Comparison of ENCODE assay signal across 36 mouse cellular contexts in the genomic region with DNA sequence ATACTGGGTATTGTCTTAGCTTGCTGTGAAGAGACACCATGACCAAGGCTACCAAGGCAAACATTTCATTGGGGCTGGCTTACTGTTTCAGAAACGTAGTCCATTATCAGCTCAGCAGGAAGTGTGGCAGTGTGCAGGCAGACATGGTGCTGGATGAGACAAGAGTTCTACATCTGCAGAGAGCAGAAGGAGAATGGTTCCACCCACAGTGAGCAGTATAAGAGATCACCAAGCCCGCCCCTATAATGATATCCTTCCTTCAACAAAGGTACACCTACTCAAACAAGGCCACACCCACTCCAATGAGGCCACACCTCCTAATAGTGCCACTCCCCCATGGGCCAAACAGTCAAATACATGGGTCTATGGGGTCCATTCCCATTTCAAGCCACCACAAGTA. TPM values are rescaled to one million over a fixed set of nuclear protein-coding genes. Genes with fewer than 3 reads are reported as not detected.
DNase-seq lines count a peak whose midpoint lies in the region; ATAC-seq and TF ChIP-seq lines count a peak whose summit lies in the region.
"Had no signal": no experiment of that assay in that cellular context is flagged by ENCODE, and none has a peak within 500 bp of the region (broad histone marks: within the 10 kb centered on the region; RNA-seq: fewer than 3 reads in every experiment).

No protein-coding gene starts in this region.

- no peak for TF ChIP-seq CTCF in liver, postnatal 0 days (IDR thresholded peaks at IDR 0.05; ENCODE audit: low read depth)

- H3K4me3 ChIP-seq in liver, postnatal 0 days (ENCODE audit: low read depth, low read length): no peak overlapping the region
- H3K4me3 ChIP-seq in liver, embryonic 13.5 days (replicated peaks): no peak overlapping the region
- H3K4me3 ChIP-seq: embryonic facial prominence, embryonic 13.5 days; erythroblast, embryonic 14.5 days; heart, embryonic 12.5 days; hindbrain, embryonic 13.5 days; midbrain, embryonic 10.5 days; midbrain, embryonic 15.5 days; neural tube, embryonic 15.5 days; stomach, embryonic 15.5 days had no signal

- H3K36me3 ChIP-seq in liver, postnatal 0 days (replicated peaks; ENCODE audit: insufficient read depth, low read length): peaks cover 5% of the 10 kb centered on the region; the same call in 1 of the 2 replicates
- H3K36me3 ChIP-seq in liver, embryonic 13.5 days: no peaks in the 10 kb centered on the region
- H3K36me3 ChIP-seq: embryonic facial prominence, embryonic 13.5 days; heart, embryonic 12.5 days; hindbrain, embryonic 13.5 days; midbrain, embryonic 10.5 days; midbrain, embryonic 15.5 days; neural tube, embryonic 15.5 days; stomach, embryonic 15.5 days had no signal

- no peak for TF ChIP-seq EP300 in liver, postnatal 0 days (IDR thresholded peaks at IDR 0.05; ENCODE audit: low read depth)

- H3K4me1 ChIP-seq in liver, postnatal 0 days (ENCODE audit: insufficient read depth): no peaks in the 10 kb centered on the region
- H3K4me1 ChIP-seq in liver, embryonic 13.5 days (replicated peaks): peaks cover 25% of the 10 kb centered on the region
- H3K4me1 ChIP-seq: embryonic facial prominence, embryonic 13.5 days; hindbrain, embryonic 13.5 days; midbrain, embryonic 10.5 days; midbrain, embryonic 15.5 days; neural tube, embryonic 15.5 days; stomach, embryonic 15.5 days had no signal

- no peak overlapping the region for H3K27ac ChIP-seq in liver, postnatal 0 days (ENCODE audit: low read depth)
- no peak overlapping the region; the same call in 1 of the 2 replicates for H3K27ac ChIP-seq in liver, embryonic 13.5 days
- H3K27ac ChIP-seq: embryonic facial prominence, embryonic 13.5 days; hindbrain, embryonic 13.5 days; midbrain, embryonic 10.5 days; midbrain, embryonic 15.5 days; neural tube, embryonic 15.5 days; stomach, embryonic 15.5 days had no signal

- no peak for ATAC-seq in liver, postnatal 0 days
- peak; percentile 72 for ATAC-seq in liver, embryonic 13.5 days (ENCODE audit: low read depth)
- peak; percentile 61 for ATAC-seq in megakaryocyte-erythroid progenitor cell, adult 5-6 weeks (replicated peaks; ENCODE audit: low FRiP score, low TSS enrichment, poor library complexity, severe bottlenecking)
- ATAC-seq: forebrain, embryonic 16.5 days; intestine, postnatal 0 days; midbrain, embryonic 15.5 days; Patski had no signal

- 45% methylated on average over 2 of the region's 2 CpGs for WGBS in liver, postnatal 0 days (ENCODE audit: insufficient replicate concordance)
- WGBS in liver, embryonic 13.5 days (ENCODE audit: insufficient replicate concordance): 24% methylated on average over 2 of the region's 2 CpGs

- no peak overlapping the region for H3K4me2 ChIP-seq in liver, postnatal 0 days (ENCODE audit: low read depth, low read length)
- no peak overlapping the region for H3K4me2 ChIP-seq in liver, embryonic 13.5 days
- H3K4me2 ChIP-seq: embryonic facial prominence, embryonic 13.5 days; heart, embryonic 12.5 days; hindbrain, embryonic 13.5 days; midbrain, embryonic 15.5 days; neural tube, embryonic 15.5 days; stomach, embryonic 15.5 days had no signal

- H3K27me3 ChIP-seq in liver, postnatal 0 days (ENCODE audit: insufficient read depth, low read length): no peaks in the 10 kb centered on the region
- no peaks in the 10 kb centered on the region for H3K27me3 ChIP-seq in liver, embryonic 13.5 days
- H3K27me3 ChIP-seq: embryonic facial prominence, embryonic 13.5 days; hindbrain, embryonic 13.5 days; midbrain, embryonic 15.5 days; neural tube, embryonic 15.5 days; Patski; stomach, embryonic 15.5 days had no signal

- DNase-seq in liver (peak; percentile 42), ZHBTc4 (ENCODE audit: low read depth, low spot score) (peak; percentile 20)
- DNase-seq in liver, postnatal 0 days: no peak
- peak; percentile 26 for DNase-seq in liver, embryonic 13.5 days
- DNase-seq in thymus, postnatal 36 days: no peak
- DNase-seq in layer of hippocampus, adult 9-11 months: no peak
- DNase-seq: adrenal gland, postnatal 25 days; cerebellum, adult 18-20 months; cerebellum, postnatal 10 days; gastrocnemius, postnatal 25 days; heart, adult 11 months; heart, postnatal 4 days; kidney, adult 9 months; kidney, postnatal 10 days; retina, postnatal 1 day; right cerebral cortex, postnatal 14 days; thymus, adult 18-20 months; thymus, postnatal 25 days had no signal

- H3K9me3 ChIP-seq in liver, postnatal 0 days (ENCODE audit: low read length): no peaks in the 10 kb centered on the region
- H3K9me3 ChIP-seq in liver, embryonic 13.5 days (replicated peaks): no peaks in the 10 kb centered on the region
- H3K9me3 ChIP-seq: embryonic facial prominence, embryonic 13.5 days; heart, embryonic 12.5 days; hindbrain, embryonic 13.5 days; midbrain, embryonic 10.5 days; midbrain, embryonic 15.5 days; neural tube, embryonic 15.5 days; stomach, embryonic 15.5 days had no signal

- no peak overlapping the region for H3K9ac ChIP-seq in liver, postnatal 0 days (replicated peaks)
- H3K9ac ChIP-seq in liver, embryonic 13.5 days: no peak overlapping the region
- H3K9ac ChIP-seq: embryonic facial prominence, embryonic 13.5 days; heart, embryonic 12.5 days; hindbrain, embryonic 13.5 days; midbrain, embryonic 15.5 days; neural tube, embryonic 15.5 days; stomach, embryonic 15.5 days had no signal

RNA-seq across cellular contexts. Expression of a gene that starts 20.0 kb away (rescaled TPM):
- 126 and 129 TPM in 2 replicates for polyA plus RNA-seq in liver, postnatal 0 days (2015; fragmentation: Nextera tagmentation; extraction: Ambion mirVana)
- polyA plus RNA-seq in liver, embryonic 13.5 days (2015; fragmentation: Nextera tagmentation; extraction: Ambion mirVana): 64.1 and 73.2 TPM in 2 replicates
- total RNA-seq in megakaryocyte-erythroid progenitor cell, adult 5-6 weeks (2014; fragmentation: Nextera tagmentation): 31.7 and 48.4 TPM in 2 replicates
- 36.3 and 37.6 TPM in 2 replicates for total RNA-seq in megakaryocyte-erythroid progenitor cell, adult 5-6 weeks (2017)

RNA-seq across cellular contexts. Expression of a gene that starts 31.5 kb away (rescaled TPM):
- 18.7 and 23.1 TPM in 2 replicates for polyA plus RNA-seq in liver, postnatal 0 days (2015; fragmentation: Nextera tagmentation; extraction: Ambion mirVana)
- 10.3 and 10.7 TPM in 2 replicates for polyA plus RNA-seq in liver, embryonic 13.5 days (2015; fragmentation: Nextera tagmentation; extraction: Ambion mirVana)
- total RNA-seq in megakaryocyte-erythroid progenitor cell, adult 5-6 weeks (2014; fragmentation: Nextera tagmentation): 10.4 and 26.2 TPM in 2 replicates
- 13.2 and 14.2 TPM in 2 replicates for total RNA-seq in megakaryocyte-erythroid progenitor cell, adult 5-6 weeks (2017)

RNA-seq across cellular contexts. Expression of a gene that starts 44.4 kb away (rescaled TPM):
- 105 and 111 TPM in 2 replicates for polyA plus RNA-seq in liver, postnatal 0 days (2015; fragmentation: Nextera tagmentation; extraction: Ambion mirVana)
- polyA plus RNA-seq in liver, embryonic 13.5 days (2015; fragmentation: Nextera tagmentation; extraction: Ambion mirVana): 118 and 127 TPM in 2 replicates
- 71.3 and 81.0 TPM in 2 replicates for total RNA-seq in megakaryocyte-erythroid progenitor cell, adult 5-6 weeks (2014; fragmentation: Nextera tagmentation)
- 150 and 265 TPM in 2 replicates for total RNA-seq in megakaryocyte-erythroid progenitor cell, adult 5-6 weeks (2017)

RNA-seq across cellular contexts. Expression of a gene that starts 44.5 kb away (rescaled TPM):
- polyA plus RNA-seq in liver, postnatal 0 days (2015; fragmentation: Nextera tagmentation; extraction: Ambion mirVana): 8.4 and 13.3 TPM in 2 replicates
- polyA plus RNA-seq in liver, embryonic 13.5 days (2015; fragmentation: Nextera tagmentation; extraction: Ambion mirVana): 1.1 and 5.3 TPM in 2 replicates
- not detected in 2 replicates for total RNA-seq in megakaryocyte-erythroid progenitor cell, adult 5-6 weeks (2014; fragmentation: Nextera tagmentation)
- not detected in 2 replicates for total RNA-seq in megakaryocyte-erythroid progenitor cell, adult 5-6 weeks (2017)
- total RNA-seq: common myeloid progenitor, adult 5-6 weeks; liver, adult 2 months had no signal
- polyA plus RNA-seq: erythroblast, embryonic 14.5 days; forebrain, embryonic 11.5 days; heart, embryonic 12.5 days; large intestine, adult 2 months; limb, embryonic 11.5 days; liver, adult 2 months; midbrain, embryonic 15.5 days; small intestine, adult 2 months had no signal

RNA-seq across cellular contexts. Expression of a gene that starts 45.9 kb away (rescaled TPM):
- polyA plus RNA-seq in liver, postnatal 0 days (2015; fragmentation: Nextera tagmentation; extraction: Ambion mirVana): 14.8 and 15.5 TPM in 2 replicates
- 23.3 and 26.2 TPM in 2 replicates for polyA plus RNA-seq in liver, embryonic 13.5 days (2015; fragmentation: Nextera tagmentation; extraction: Ambion mirVana)
- total RNA-seq in megakaryocyte-erythroid progenitor cell, adult 5-6 weeks (2014; fragmentation: Nextera tagmentation): 19.8 and 20.0 TPM in 2 replicates
- 28.5 and 30.5 TPM in 2 replicates for total RNA-seq in megakaryocyte-erythroid progenitor cell, adult 5-6 weeks (2017)

Comparison
In these comparisons a context has a peak if more than half of its experiments do, and no peak if none do; other contexts are left out.
1. DNase-seq: peak in liver (single experiment), ZHBTc4 (single experiment) and liver, embryonic 13.5 days (single experiment); none in liver, postnatal 0 days (single experiment), thymus, postnatal 36 days (0 of 2) and layer of hippocampus, adult 9-11 months (single experiment).